Mouse (Mus musculus): ENCODE measurements around the gene 2310022A10Rik.

GRCm38 (mm10) chr7:27537998-27538397 is 15.0 kb upstream of the 2310022A10Rik start:
- no peak for TF ChIP-seq CTCF (IDR thresholded peaks at IDR 0.05; ENCODE audit: borderline replicate concordance, insufficient read depth, low read length)
- no peak for TF ChIP-seq POLR2A (IDR thresholded peaks at IDR 0.05; ENCODE audit: low read depth, low read length)

All from embryonic fibroblast, embryonic 13.5 days (primary cell).